ENCODE assay signal across 8 mouse cellular contexts in the genomic region with DNA sequence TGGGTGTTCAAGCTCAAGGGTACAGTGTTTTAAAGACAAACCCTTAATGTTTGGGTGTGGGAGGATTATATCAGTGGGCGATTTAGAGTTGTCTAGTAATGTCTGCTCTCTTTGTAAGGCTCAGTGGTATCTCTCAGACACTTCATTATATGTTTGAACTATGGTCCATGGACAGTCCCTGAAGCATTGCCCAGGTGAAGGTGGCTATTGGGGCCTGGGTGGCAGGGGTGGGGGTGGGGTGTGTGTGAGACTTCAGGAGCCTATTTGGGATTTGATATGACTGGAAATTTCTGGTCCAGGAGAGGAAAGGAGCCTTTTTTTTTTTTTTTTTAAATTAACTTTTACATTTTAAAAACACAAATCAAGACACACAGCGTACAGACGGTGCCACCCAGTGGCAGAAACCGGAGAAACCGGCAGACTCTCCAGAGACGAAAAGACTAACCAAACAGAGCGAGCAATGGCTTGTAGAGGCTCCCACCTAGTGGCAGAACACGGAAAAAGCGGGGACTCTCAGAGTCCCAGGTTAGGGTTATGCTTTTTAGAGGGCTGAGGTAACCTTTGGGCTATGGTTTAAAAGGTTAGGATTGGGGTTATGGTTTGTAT. TPM values are rescaled to one million over a fixed set of nuclear protein-coding genes. Genes with fewer than 3 reads are reported as not detected.
A peak's percentile ranks its signal among the peaks of the same experiment; 100 is the strongest.
DNase-seq lines count a peak whose midpoint lies in the region; ATAC-seq and TF ChIP-seq lines count a peak whose summit lies in the region.

No protein-coding gene starts in this region.

- ATAC-seq in megakaryocyte progenitor cell, adult 5-6 weeks (replicated peaks; ENCODE audit: poor library complexity) = peak; percentile 93

- intact Hi-C loops in left cerebral cortex, adult 2 months (cut with DNase I) = loop anchor here (1.0 to 10.0 kb wide), 3 partner anchors 44 to 244 kb away; no protein-coding TSS in a partner anchor

- TF ChIP-seq CTCF in left cerebral cortex, adult 2 months (IDR thresholded peaks at IDR 0.05) = peak; percentile 98

- peak; percentile 93 for DNase-seq in NIH3T3 (ENCODE audit: low read depth)
- DNase-seq in cerebellum, postnatal 10 days = peak; percentile 93
- peak; percentile 80 for DNase-seq in gastrocnemius, adult 18-20 months (ENCODE audit: low spot score)
- DNase-seq in hindlimb bud, embryonic 11.5 days (ENCODE audit: extremely low spot score, low read depth, low spot score) = peak; percentile 66
- DNase-seq in left cerebral cortex, adult 2 months (ENCODE audit: extremely low spot score in 1 of 2, low spot score in 2 of 2) = peak; percentile 86 to 87
- peak; percentile 91 for DNase-seq in right cerebral cortex, postnatal 14 days
- DNase-seq in urinary bladder, postnatal 25 days (ENCODE audit: low spot score) = peak; percentile 69

- no peak overlapping the region for H3K27ac ChIP-seq in left cerebral cortex, adult 2 months

- no peak overlapping the region for H3K4me3 ChIP-seq in left cerebral cortex, adult 2 months

RNA-seq across cellular contexts. Expression of a gene that starts 26.6 kb away (rescaled TPM):
- total RNA-seq in gastrocnemius, adult 18-20 months (2021) = not detected
- total RNA-seq in left cerebral cortex, adult 2 months (2021) = not detected
- not detected in 2 replicates for total RNA-seq in megakaryocyte progenitor cell, adult 5-6 weeks (2015)
- not detected in 2 replicates for total RNA-seq in megakaryocyte progenitor cell, adult 5-6 weeks (2017)

RNA-seq across cellular contexts. Expression of a gene that starts 58.7 kb away (rescaled TPM):
- not detected for total RNA-seq in gastrocnemius, adult 18-20 months (2021)
- 1 to 10 TPM; 7.1 to 7.3 TPM for total RNA-seq in left cerebral cortex, adult 2 months (2021)
- not detected in 2 replicates for total RNA-seq in megakaryocyte progenitor cell, adult 5-6 weeks (2015)
- not detected in 2 replicates for total RNA-seq in megakaryocyte progenitor cell, adult 5-6 weeks (2017)

Comparison
In these comparisons a context has a peak if more than half of its experiments do, and no peak if none do; other contexts are left out.
1. RNA of a gene that starts 58.7 kb away (total RNA-seq): 7.1 to 7.3 TPM in left cerebral cortex, adult 2 months; not detected in gastrocnemius, adult 18-20 months and not detected in megakaryocyte progenitor cell, adult 5-6 weeks; every median in the first group is over 4 times any median in the second.
2. Peak in every context shown above with its lines, with median percentiles within 50 percentile points of each other: DNase-seq.